Mouse (Mus musculus) fibroblast of lung, adult 2 months (primary cell): ENCODE measurements around the gene Gm14214.

Source experiments
- DNase-seq: peaks from one replicate; pipeline ENCODE4 v3.0.0-alpha.2; 2011; ENCODE audit warnings: low read depth

Gm14214 gene

DNA sequence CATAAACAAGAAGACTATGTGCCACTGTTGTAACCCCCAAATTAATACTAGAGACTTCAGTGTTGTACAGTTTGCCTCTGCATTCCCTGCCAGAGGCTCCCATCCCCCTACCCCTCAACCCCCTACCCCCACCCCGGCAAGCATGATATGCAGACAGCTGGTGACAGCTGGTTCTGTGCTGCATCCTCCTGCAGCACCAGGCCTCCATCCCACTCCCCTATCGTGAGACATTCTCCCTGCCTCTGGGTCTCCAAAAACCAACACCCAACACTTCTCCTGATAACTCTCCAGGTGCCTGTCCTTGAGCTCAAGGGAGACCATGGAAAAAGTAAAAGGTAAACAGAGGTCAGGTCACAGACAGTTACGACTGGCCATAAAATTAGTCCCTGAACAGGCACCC lies 40.1 kb downstream of the Gm14214 start:
- no peak for DNase-seq

- no peak for DNase-seq
These were observed 46.4 kb downstream of the Gm14214 start for GRCm38 (mm10) chr2:154723473-154723872.

DNA sequence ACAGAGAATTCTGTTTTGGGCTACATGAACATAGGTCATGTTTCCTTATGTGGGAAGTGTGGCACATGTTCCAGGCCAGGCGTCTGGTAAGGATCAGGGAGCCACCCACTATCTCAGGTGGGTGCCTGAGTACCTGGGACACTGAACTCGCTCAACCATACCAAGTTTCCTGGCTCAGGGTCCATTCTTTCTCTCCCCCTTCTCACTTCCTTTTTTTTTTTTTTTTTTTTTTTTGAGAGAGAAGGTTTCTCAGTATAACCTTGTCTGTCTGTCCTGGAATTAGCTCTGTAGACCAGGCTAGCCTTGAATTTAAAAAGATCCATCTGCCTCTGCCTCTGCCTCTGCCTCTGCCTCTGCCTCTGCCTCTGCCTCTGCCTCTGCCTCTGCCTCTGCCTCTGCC lies 49.5 kb downstream of the Gm14214 start:
- DNase-seq, result no peak
